Comparison of ENCODE assay signal across 20 mouse cellular contexts in genomic region chr4:140390684-140391234, GRCm38 (mm10).
A peak's percentile ranks its signal among the peaks of the same experiment; 100 is the strongest.
DNase-seq lines count a peak whose midpoint lies in the region; ATAC-seq and TF ChIP-seq lines count a peak whose summit lies in the region.
"Had no signal": no experiment of that assay in that cellular context is flagged by ENCODE, and none has a peak within 500 bp of the region (broad histone marks: within the 10 kb centered on the region; RNA-seq: fewer than 3 reads in every experiment).

No protein-coding gene starts in this region.

- no peak overlapping the region for H3K4me3 ChIP-seq in liver, adult 2 months (ENCODE audit: insufficient read depth, low read depth, low read length)
- no peak overlapping the region for H3K4me3 ChIP-seq in lung, postnatal 0 days (ENCODE audit: low read depth, low read length)
- H3K4me3 ChIP-seq in forebrain, embryonic 15.5 days: no peak overlapping the region
- H3K4me3 ChIP-seq: embryonic facial prominence, embryonic 10.5 days; heart, embryonic 15.5 days; limb, embryonic 13.5 days; midbrain, embryonic 12.5 days; myocyte had no signal

- TF ChIP-seq CTCF in liver, adult 2 months (IDR thresholded peaks at IDR 0.05; ENCODE audit: low read depth, low read length): no peak
- TF ChIP-seq CTCF in lung, postnatal 0 days (IDR thresholded peaks at IDR 0.05): no peak

- H3K27me3 ChIP-seq in liver, adult 2 months (ENCODE audit: control insufficient read depth, insufficient read depth, low read length): no peaks in the 10 kb centered on the region
- H3K27me3 ChIP-seq in lung, postnatal 0 days (replicated peaks; ENCODE audit: insufficient read depth, low read length): no peaks in the 10 kb centered on the region
- H3K27me3 ChIP-seq in forebrain, embryonic 15.5 days: no peaks in the 10 kb centered on the region

- TF ChIP-seq EP300 in lung, postnatal 0 days (IDR thresholded peaks at IDR 0.05): no peak

- H3K36me3 ChIP-seq in liver, adult 2 months (ENCODE audit: control insufficient read depth, insufficient read depth, low read length): no peaks in the 10 kb centered on the region
- no peaks in the 10 kb centered on the region for H3K36me3 ChIP-seq in lung, postnatal 0 days (ENCODE audit: insufficient read depth, low read length)
- H3K36me3 ChIP-seq in forebrain, embryonic 15.5 days: no peaks in the 10 kb centered on the region
- H3K36me3 ChIP-seq: embryonic facial prominence, embryonic 10.5 days; heart, embryonic 15.5 days; limb, embryonic 13.5 days; midbrain, embryonic 12.5 days had no signal

- 11% methylated on average over 12 of the region's 12 CpGs for WGBS in liver, adult 2 months
- 23% methylated on average over 12 of the region's 12 CpGs for WGBS in lung, postnatal 0 days
- 66% methylated on average over 12 of the region's 12 CpGs for WGBS in forebrain, embryonic 15.5 days

- intact Hi-C loops in heart, postnatal 36 days (cut with DNase I): no loop called here

- peak overlapping the region; percentile 59 for H3K27ac ChIP-seq in liver, adult 2 months (replicated peaks; ENCODE audit: insufficient read depth, low read depth, low read length)
- H3K27ac ChIP-seq in lung, postnatal 0 days (ENCODE audit: low read length): no peak overlapping the region
- H3K27ac ChIP-seq in forebrain, embryonic 15.5 days (replicated peaks): no peak overlapping the region
- H3K27ac ChIP-seq: embryonic facial prominence, embryonic 10.5 days; heart, embryonic 15.5 days; limb, embryonic 13.5 days; macrophage; midbrain, embryonic 12.5 days had no signal

- peaks cover 26% of the 10 kb centered on the region for H3K4me1 ChIP-seq in liver, adult 2 months (ENCODE audit: control insufficient read depth, insufficient read depth, low read length)
- no peaks in the 10 kb centered on the region for H3K4me1 ChIP-seq in lung, postnatal 0 days (ENCODE audit: insufficient read depth, low read depth, low read length)
- H3K4me1 ChIP-seq in forebrain, embryonic 15.5 days: no peaks in the 10 kb centered on the region
- H3K4me1 ChIP-seq: limb, embryonic 13.5 days had no signal

- no peaks in the 10 kb centered on the region for H3K79me2 ChIP-seq in liver, adult 2 months (ENCODE audit: control insufficient read depth, insufficient read depth, low read length)

- ATAC-seq in lung, postnatal 0 days: peak; percentile 49; the same call in 1 of the 2 replicates
- no peak for ATAC-seq in forebrain, embryonic 15.5 days (replicated peaks)
- ATAC-seq: inflammation-experienced regulatory T-cells, adult 6 months had no signal

- no peak overlapping the region for H3K4me2 ChIP-seq in lung, postnatal 0 days (replicated peaks; ENCODE audit: low read depth, low read length)
- H3K4me2 ChIP-seq in forebrain, embryonic 15.5 days (replicated peaks): no peak overlapping the region
- H3K4me2 ChIP-seq: heart, embryonic 15.5 days; limb, embryonic 13.5 days; midbrain, embryonic 12.5 days had no signal

- no peak overlapping the region for H3K9ac ChIP-seq in liver, adult 2 months (ENCODE audit: low read depth, low read length)
- no peak overlapping the region for H3K9ac ChIP-seq in lung, postnatal 0 days (replicated peaks; ENCODE audit: low read depth)
- no peak overlapping the region for H3K9ac ChIP-seq in forebrain, embryonic 15.5 days (replicated peaks)
- H3K9ac ChIP-seq: heart, embryonic 15.5 days; limb, embryonic 13.5 days; midbrain, embryonic 12.5 days had no signal

- no peak for TF ChIP-seq POLR2A in liver, adult 2 months (IDR thresholded peaks at IDR 0.05; ENCODE audit: extremely low read depth, insufficient read depth, low read length)

- H3K9me3 ChIP-seq in lung, postnatal 0 days (ENCODE audit: low read length): no peaks in the 10 kb centered on the region
- no peaks in the 10 kb centered on the region for H3K9me3 ChIP-seq in forebrain, embryonic 15.5 days
- H3K9me3 ChIP-seq: embryonic facial prominence, embryonic 10.5 days; heart, embryonic 15.5 days; limb, embryonic 13.5 days; midbrain, embryonic 12.5 days had no signal

- DNase-seq in heart, adult 18-20 months: peak; percentile 6 to 12
- DNase-seq in heart, postnatal 36 days: no peak
- peak; percentile 95 for DNase-seq in liver, adult 2 months (ENCODE audit: extremely low read depth, low read depth, low spot score)
- DNase-seq in liver: no peak
- DNase-seq in lung, postnatal 0 days (ENCODE audit: low spot score): peak; percentile 72
- DNase-seq in left cerebral cortex, adult 9 months (ENCODE audit: low spot score in 2 of 2): no peak
- DNase-seq: B cell, adult 2 months; cerebellum, adult 11 months; cerebellum, postnatal 36 days; right cerebral cortex, adult 18-20 months; spleen, adult 18-20 months; thymus, postnatal 4 days had no signal

Comparison
In these comparisons a context has a peak if more than half of its experiments do, and no peak if none do; other contexts are left out.
1. DNase-seq: peak in heart, adult 18-20 months (2 of 2), liver, adult 2 months (single experiment) and lung, postnatal 0 days (single experiment); none in heart, postnatal 36 days (0 of 2), liver (single experiment) and left cerebral cortex, adult 9 months (0 of 2).